Comparison of ENCODE assay signal across 12 mouse cellular contexts in genomic region chr17:29258025-29258558, GRCm38 (mm10). TPM values are rescaled to one million over a fixed set of nuclear protein-coding genes. Genes with fewer than 3 reads are reported as not detected.
DNase-seq lines count a peak whose midpoint lies in the region; ATAC-seq and TF ChIP-seq lines count a peak whose summit lies in the region.
"Had no signal": no experiment of that assay in that cellular context is flagged by ENCODE, and none has a peak within 500 bp of the region (broad histone marks: within the 10 kb centered on the region; RNA-seq: fewer than 3 reads in every experiment).

No protein-coding gene starts in this region.

- TF ChIP-seq CTCF in heart, adult 2 months (IDR thresholded peaks at IDR 0.05): no peak
- no peak for TF ChIP-seq CTCF in liver, adult 2 months (IDR thresholded peaks at IDR 0.05; ENCODE audit: low read depth, low read length)

- intact Hi-C loops in heart, adult 2 months (cut with DNase I): loop anchor here (5.0 kb wide), 1 partner anchor 254 kb away; no protein-coding TSS in a partner anchor

- H3K9ac ChIP-seq in heart, adult 2 months (ENCODE audit: low read depth, low read length): no peak overlapping the region
- no peak overlapping the region for H3K9ac ChIP-seq in liver, adult 2 months (ENCODE audit: low read depth, low read length)
- H3K9ac ChIP-seq in liver, embryonic 11.5 days (ENCODE audit: low read depth, low read length): no peak overlapping the region
- H3K9ac ChIP-seq in limb, embryonic 15.5 days: no peak overlapping the region
- H3K9ac ChIP-seq: midbrain, embryonic 15.5 days had no signal

- ATAC-seq in liver, embryonic 11.5 days (replicated peaks; ENCODE audit: low FRiP score): no peak
- no peak for ATAC-seq in limb, embryonic 15.5 days (ENCODE audit: insufficient number of reproducible peaks, low FRiP score, low TSS enrichment, low read depth)
- ATAC-seq: midbrain, embryonic 15.5 days had no signal

- 52% methylated on average over 10 of the region's 10 CpGs for WGBS in heart, adult 2 months
- WGBS in liver, adult 2 months: 86% methylated on average over 10 of the region's 10 CpGs
- 84% methylated on average over 10 of the region's 10 CpGs for WGBS in liver, embryonic 11.5 days
- 66% methylated on average over 10 of the region's 10 CpGs for WGBS in limb, embryonic 15.5 days

- no peak for TF ChIP-seq EP300 in heart, adult 2 months (IDR thresholded peaks at IDR 0.05; ENCODE audit: insufficient read depth, low read depth, low read length)

- TF ChIP-seq POLR2A in heart, adult 2 months (IDR thresholded peaks at IDR 0.05; ENCODE audit: insufficient read depth, low read depth, low read length): no peak
- TF ChIP-seq POLR2A in liver, adult 2 months (IDR thresholded peaks at IDR 0.05; ENCODE audit: extremely low read depth, insufficient read depth, low read length): no peak

- peaks cover 2% of the 10 kb centered on the region; the same call in 1 of the 2 replicates for H3K36me3 ChIP-seq in heart, adult 2 months (ENCODE audit: control insufficient read depth, insufficient read depth, low read length)
- H3K36me3 ChIP-seq in liver, adult 2 months (ENCODE audit: control insufficient read depth, insufficient read depth, low read length): no peaks in the 10 kb centered on the region
- H3K36me3 ChIP-seq in liver, embryonic 11.5 days (ENCODE audit: control insufficient read depth, insufficient read depth, low read length): peaks cover 57% of the 10 kb centered on the region
- H3K36me3 ChIP-seq in limb, embryonic 15.5 days: peaks cover 63% of the 10 kb centered on the region
- H3K36me3 ChIP-seq: midbrain, embryonic 15.5 days had no signal

- peak overlapping the region; percentile 79 for H3K27ac ChIP-seq in heart, adult 2 months
- H3K27ac ChIP-seq in liver, adult 2 months (replicated peaks; ENCODE audit: insufficient read depth, low read depth, low read length): peak overlapping the region; percentile 65
- no peak overlapping the region; the same call in 1 of the 2 replicates for H3K27ac ChIP-seq in liver, embryonic 11.5 days (ENCODE audit: low read depth, low read length)
- peak overlapping the region; percentile 73 for H3K27ac ChIP-seq in brown adipose tissue, adult 24 weeks (replicated peaks; ENCODE audit: low read depth, low read length)
- peak overlapping the region; percentile 55; the same call in 1 of the 2 replicates for H3K27ac ChIP-seq in limb, embryonic 15.5 days
- H3K27ac ChIP-seq: midbrain, embryonic 15.5 days had no signal

- no peaks in the 10 kb centered on the region for H3K9me3 ChIP-seq in liver, embryonic 11.5 days (ENCODE audit: control insufficient read depth, low read length)
- no peaks in the 10 kb centered on the region for H3K9me3 ChIP-seq in limb, embryonic 15.5 days
- H3K9me3 ChIP-seq: midbrain, embryonic 15.5 days had no signal

- H3K4me3 ChIP-seq in heart, adult 2 months: no peak overlapping the region
- no peak overlapping the region for H3K4me3 ChIP-seq in liver, adult 2 months (ENCODE audit: insufficient read depth, low read depth, low read length)
- H3K4me3 ChIP-seq in liver, embryonic 11.5 days (ENCODE audit: low read depth, low read length): no peak overlapping the region
- H3K4me3 ChIP-seq in brown adipose tissue, adult 24 weeks (ENCODE audit: insufficient read depth, low read depth, low read length): no peak overlapping the region
- H3K4me3 ChIP-seq in limb, embryonic 15.5 days: no peak overlapping the region
- H3K4me3 ChIP-seq: midbrain, embryonic 15.5 days had no signal

- DNase-seq in heart, adult 2 months: no peak
- DNase-seq in heart, adult 9 months (ENCODE audit: low spot score in 2 of 2): no peak
- DNase-seq in liver, adult 2 months (ENCODE audit: extremely low read depth, low read depth, low spot score): no peak
- DNase-seq in liver, embryonic 11.5 days (ENCODE audit: low spot score): no peak
- no peak for DNase-seq in adrenal gland, postnatal 25 days
- DNase-seq in layer of hippocampus, adult 11-12 months (ENCODE audit: low spot score): no peak
- DNase-seq: cerebellum, adult 2 months; kidney, postnatal 4 days; right cerebral cortex, postnatal 25 days had no signal

- no peak overlapping the region for H3K4me2 ChIP-seq in liver, embryonic 11.5 days
- no peak overlapping the region for H3K4me2 ChIP-seq in limb, embryonic 15.5 days
- H3K4me2 ChIP-seq: midbrain, embryonic 15.5 days had no signal

- no peaks in the 10 kb centered on the region for H3K79me2 ChIP-seq in heart, adult 2 months (replicated peaks; ENCODE audit: control insufficient read depth, insufficient read depth, low read length)
- H3K79me2 ChIP-seq in liver, adult 2 months (ENCODE audit: control insufficient read depth, insufficient read depth, low read length): peaks cover 8% of the 10 kb centered on the region; the same call in 1 of the 2 replicates

- no peaks in the 10 kb centered on the region for H3K27me3 ChIP-seq in heart, adult 2 months (ENCODE audit: control insufficient read depth, insufficient read depth, low read length)
- H3K27me3 ChIP-seq in liver, adult 2 months (ENCODE audit: control insufficient read depth, insufficient read depth, low read length): no peaks in the 10 kb centered on the region
- H3K27me3 ChIP-seq in liver, embryonic 11.5 days (replicated peaks; ENCODE audit: control insufficient read depth, insufficient read depth, low read length): no peaks in the 10 kb centered on the region
- no peaks in the 10 kb centered on the region for H3K27me3 ChIP-seq in limb, embryonic 15.5 days
- H3K27me3 ChIP-seq: midbrain, embryonic 15.5 days had no signal

- peaks cover 11% of the 10 kb centered on the region; the same call in 1 of the 2 replicates for H3K4me1 ChIP-seq in heart, adult 2 months (ENCODE audit: control insufficient read depth, insufficient read depth, low read length)
- H3K4me1 ChIP-seq in liver, adult 2 months (ENCODE audit: control insufficient read depth, insufficient read depth, low read length): peaks cover 30% of the 10 kb centered on the region
- H3K4me1 ChIP-seq in liver, embryonic 11.5 days (replicated peaks; ENCODE audit: control insufficient read depth, insufficient read depth, low read length): peaks cover 29% of the 10 kb centered on the region
- H3K4me1 ChIP-seq in brown adipose tissue, adult 24 weeks (ENCODE audit: control insufficient read depth, insufficient read depth, insufficient read length, low read length): peaks cover 16% of the 10 kb centered on the region
- H3K4me1 ChIP-seq in limb, embryonic 15.5 days: peaks cover 52% of the 10 kb centered on the region

RNA-seq across cellular contexts. Expression of gene Ppil1, which starts 5.9 kb away (rescaled TPM):
- total RNA-seq in heart, adult 2 months (2021): 10 to 100 TPM; 28.4 to 31.1 TPM
- 33.2 and 41.7 TPM in 2 replicates for polyA plus RNA-seq in heart, adult 2 months (2012; rRNA removed)
- 14.7 and 17.1 TPM in 2 replicates for total RNA-seq in liver, adult 2 months (2014; rRNA removed)
- 10.4 and 14.1 TPM in 2 replicates for polyA plus RNA-seq in liver, adult 2 months (2012; rRNA removed)
- polyA plus RNA-seq in liver, embryonic 11.5 days (2014; fragmentation: Nextera tagmentation; extraction: Ambion mirVana): 200 and 201 TPM in 2 replicates
- 20.1 and 20.9 TPM in 2 replicates for polyA plus RNA-seq in brown adipose tissue, adult 24 weeks (2012; ENCODE audit: insufficient read depth, insufficient read length, missing spikeins)
- polyA plus RNA-seq in limb, embryonic 15.5 days (2015; fragmentation: Nextera tagmentation; extraction: Ambion mirVana): 130 and 132 TPM in 2 replicates
- total RNA-seq in adrenal gland, postnatal 25 days (2021): 22.3 and 28.9 TPM in 2 replicates

RNA-seq across cellular contexts. Expression of gene BC004004, which starts 10.5 kb away (rescaled TPM):
- 100 to 1,000 TPM; 264 to 318 TPM for total RNA-seq in heart, adult 2 months (2021)
- polyA plus RNA-seq in heart, adult 2 months (2012; rRNA removed): 184 and 264 TPM in 2 replicates
- 85.9 and 94.0 TPM in 2 replicates for total RNA-seq in liver, adult 2 months (2014; rRNA removed)
- polyA plus RNA-seq in liver, adult 2 months (2012; rRNA removed): 113 and 114 TPM in 2 replicates
- polyA plus RNA-seq in liver, embryonic 11.5 days (2014; fragmentation: Nextera tagmentation; extraction: Ambion mirVana): 70.9 and 72.7 TPM in 2 replicates
- polyA plus RNA-seq in brown adipose tissue, adult 24 weeks (2012; ENCODE audit: insufficient read depth, insufficient read length, missing spikeins): 180 and 221 TPM in 2 replicates
- 84.1 and 95.5 TPM in 2 replicates for polyA plus RNA-seq in limb, embryonic 15.5 days (2015; fragmentation: Nextera tagmentation; extraction: Ambion mirVana)
- total RNA-seq in adrenal gland, postnatal 25 days (2021): 116 and 134 TPM in 2 replicates

RNA-seq across cellular contexts. Expression of gene Cpne5, which starts 20.1 kb away (rescaled TPM):
- total RNA-seq in heart, adult 2 months (2021): 1 to 10 TPM; 4.4 to 5.2 TPM
- 10.7 and 11.2 TPM in 2 replicates for polyA plus RNA-seq in heart, adult 2 months (2012; rRNA removed)
- not detected in 2 replicates for total RNA-seq in liver, adult 2 months (2014; rRNA removed)
- polyA plus RNA-seq in liver, adult 2 months (2012; rRNA removed): not detected in 2 replicates
- 0.93 and 1.1 TPM in 2 replicates for polyA plus RNA-seq in liver, embryonic 11.5 days (2014; fragmentation: Nextera tagmentation; extraction: Ambion mirVana)
- not detected in 2 replicates for polyA plus RNA-seq in brown adipose tissue, adult 24 weeks (2012; ENCODE audit: insufficient read depth, insufficient read length, missing spikeins)
- 15.0 and 15.4 TPM in 2 replicates for polyA plus RNA-seq in limb, embryonic 15.5 days (2015; fragmentation: Nextera tagmentation; extraction: Ambion mirVana)
- 0.33 and 0.52 TPM in 2 replicates for total RNA-seq in adrenal gland, postnatal 25 days (2021)

RNA-seq across cellular contexts. Expression of gene Pi16, which starts 59.4 kb away (rescaled TPM):
- 10 to 100 TPM; 24.1 to 40.7 TPM for total RNA-seq in heart, adult 2 months (2021)
- 63.1 and 73.5 TPM in 2 replicates for polyA plus RNA-seq in heart, adult 2 months (2012; rRNA removed)
- 0.13 and 0.28 TPM in 2 replicates for total RNA-seq in liver, adult 2 months (2014; rRNA removed)
- polyA plus RNA-seq in liver, adult 2 months (2012; rRNA removed): 0.07 and 0.10 TPM in 2 replicates
- polyA plus RNA-seq in liver, embryonic 11.5 days (2014; fragmentation: Nextera tagmentation; extraction: Ambion mirVana): 0.32 and 0.51 TPM in 2 replicates
- 32.6 and 73.5 TPM in 2 replicates for polyA plus RNA-seq in brown adipose tissue, adult 24 weeks (2012; ENCODE audit: insufficient read depth, insufficient read length, missing spikeins)
- 6.5 and 8.0 TPM in 2 replicates for polyA plus RNA-seq in limb, embryonic 15.5 days (2015; fragmentation: Nextera tagmentation; extraction: Ambion mirVana)
- total RNA-seq in adrenal gland, postnatal 25 days (2021): 9.5 and 13.2 TPM in 2 replicates
